Mouse (Mus musculus) CH12.LX (cell line): ENCODE measurements around the gene Lrrc1. TPM values are rescaled to one million over a fixed set of nuclear protein-coding genes. Genes with fewer than 3 reads are reported as not detected.

Experiments
- DNase-seq: peaks from one replicate; pipeline ENCODE4 v3.0.0-alpha.2; 2013; ENCODE audit errors: extremely low read depth
- H3K27ac ChIP-seq: 2 replicates; pipeline ENCODE4 v1.5.1; 2012; ENCODE audit warnings: low read depth, mild to moderate bottlenecking, control low read depth, moderate library complexity; ENCODE audit not compliant: insufficient read depth
- H3K27me3 ChIP-seq: replicated peaks from 2 replicates; pipeline ENCODE3; 2012; ENCODE audit warnings: inconsistent platforms
- H3K36me3 ChIP-seq, 2 experiments: replicated peaks in 1 of 2; 2 replicates each; pipeline versions ENCODE3 to v1.6.1; 2012; ENCODE audit warnings: inconsistent platforms in 1 of 2, low read length in 1 of 2, mild to moderate bottlenecking in 1 of 2, mixed read lengths in 1 of 2, moderate library complexity in 1 of 2; ENCODE audit not compliant: control insufficient read depth in 1 of 2, insufficient read depth in 1 of 2
- H3K4me1 ChIP-seq, 2 experiments: 2 replicates each; pipeline ENCODE4 v1.6.1; 2012; ENCODE audit warnings: inconsistent platforms in 1 of 2, moderate library complexity in 1 of 2; ENCODE audit not compliant: insufficient read depth in 2 of 2, control insufficient read depth in 1 of 2
- H3K4me2 ChIP-seq: 2 replicates; pipeline ENCODE4 v1.6.1; 2012; ENCODE audit warnings: low read depth, mild to moderate bottlenecking, control low read depth; ENCODE audit not compliant: poor library complexity, insufficient read depth, severe bottlenecking
- H3K4me3 ChIP-seq, 3 experiments: fragments of 150-350 bp in 1 of 3; sonication (generic) in 1 of 3; replicated peaks in 1 of 3; 2 replicates each; pipeline versions ENCODE3 to v1.5.1; 2011 to 2012; ENCODE audit warnings: low read depth in 2 of 3, low read length in 2 of 3, mild to moderate bottlenecking in 2 of 3, moderate library complexity in 2 of 3, control low read depth in 1 of 3, improper control_type of control experiment in 1 of 3, inconsistent platforms in 1 of 3, mixed read lengths in 1 of 3; ENCODE audit not compliant: poor library complexity in 1 of 3
- H3K79me2 ChIP-seq: replicated peaks from 2 replicates; pipeline ENCODE4 v1.6.1; 2012; ENCODE audit warnings: mild to moderate bottlenecking, moderate library complexity; ENCODE audit not compliant: control insufficient read depth, poor library complexity, insufficient read depth, severe bottlenecking; ENCODE audit errors: extremely low read depth
- H3K9ac ChIP-seq: 2 replicates; pipeline ENCODE4 v1.6.1; 2012; ENCODE audit warnings: low read depth, mild to moderate bottlenecking, control low read depth, moderate library complexity; ENCODE audit not compliant: insufficient read depth
- H3K9me3 ChIP-seq: replicated peaks from 2 replicates; pipeline ENCODE3; 2012; ENCODE audit warnings: low read length, inconsistent platforms, mixed read lengths
- BHLHE40 ChIP-seq: IDR thresholded peaks from 2 replicates; pipeline ENCODE4 v1.6.1; 2011; ENCODE audit warnings: mild to moderate bottlenecking, low read depth, low read length, improper control_type of control experiment
- CHD1 ChIP-seq: IDR thresholded peaks from 2 replicates; pipeline ENCODE4 v1.6.1; 2012; ENCODE audit warnings: low read depth, low read length, improper control_type of control experiment, inconsistent platforms
- E2F4 ChIP-seq: IDR thresholded peaks from 2 replicates; pipeline ENCODE4 v1.6.1; 2011; ENCODE audit warnings: low read depth, low read length, improper control_type of control experiment; ENCODE audit not compliant: insufficient replicate concordance
- GABPA ChIP-seq: IDR thresholded peaks from 2 replicates; pipeline ENCODE4 v1.6.1; 2012; ENCODE audit warnings: low read depth, low read length, improper control_type of control experiment, inconsistent platforms; ENCODE audit not compliant: insufficient replicate concordance
- IRF4 ChIP-seq: IDR thresholded peaks from 2 replicates; pipeline ENCODE4 v1.6.1; 2014; ENCODE audit warnings: low read depth, mild to moderate bottlenecking, inconsistent platforms, low read length, improper control_type of control experiment
- JUN ChIP-seq: IDR thresholded peaks from 2 replicates; pipeline ENCODE4 v1.6.1; 2011; ENCODE audit warnings: low read depth, mild to moderate bottlenecking, low read length, improper control_type of control experiment, moderate library complexity; ENCODE audit not compliant: insufficient read depth
- KAT2A ChIP-seq: IDR thresholded peaks from 2 replicates; pipeline ENCODE4 v1.6.1; 2012; ENCODE audit warnings: low read length, improper control_type of control experiment, inconsistent platforms; ENCODE audit not compliant: insufficient replicate concordance
- MAFK ChIP-seq: IDR thresholded peaks from 2 replicates; pipeline ENCODE4 v1.6.1; 2011; ENCODE audit warnings: low read length, improper control_type of control experiment; ENCODE audit not compliant: insufficient replicate concordance
- MAX ChIP-seq: IDR thresholded peaks from 2 replicates; pipeline ENCODE4 v1.6.1; 2011; ENCODE audit warnings: low read length, improper control_type of control experiment
- MAZ ChIP-seq: IDR thresholded peaks from 2 replicates; pipeline ENCODE4 v1.6.1; 2012; ENCODE audit warnings: low read depth, mild to moderate bottlenecking, inconsistent platforms, low read length, improper control_type of control experiment, moderate library complexity
- MEF2A ChIP-seq: IDR thresholded peaks from 2 replicates; pipeline ENCODE4 v1.6.1; 2014; ENCODE audit warnings: low read depth, mild to moderate bottlenecking, inconsistent platforms, low read length, improper control_type of control experiment, borderline replicate concordance
- MYC ChIP-seq: IDR thresholded peaks from 2 replicates; pipeline ENCODE4 v1.6.1; 2011; ENCODE audit warnings: low read depth, mild to moderate bottlenecking, improper control_type of control experiment, low read length
- PAX5 ChIP-seq: IDR thresholded peaks from 2 replicates; pipeline ENCODE4 v1.6.1; 2012; ENCODE audit warnings: low read length, inconsistent platforms, mixed read lengths
- POLR2A ChIP-seq: IDR thresholded peaks from 2 replicates; pipeline ENCODE4 v1.6.1; 2011; ENCODE audit warnings: low read depth, mild to moderate bottlenecking, improper control_type of control experiment, low read length
- POLR2AphosphoS2 ChIP-seq: IDR thresholded peaks from 2 replicates; pipeline ENCODE4 v1.6.1; 2011; ENCODE audit warnings: low read depth, low read length, improper control_type of control experiment
- SMC3 ChIP-seq: IDR thresholded peaks from 2 replicates; pipeline ENCODE4 v1.6.1; 2011; ENCODE audit warnings: low read depth, low read length, improper control_type of control experiment
- TBP ChIP-seq: conservative IDR thresholded peaks from 2 replicates; pipeline ENCODE4 v1.6.1; 2011; ENCODE audit warnings: low read depth, low read length, improper control_type of control experiment
- USF1 ChIP-seq: IDR thresholded peaks from 2 replicates; pipeline ENCODE4 v1.6.1; 2014; ENCODE audit warnings: low read depth, mild to moderate bottlenecking, inconsistent platforms, low read length, improper control_type of control experiment
- USF2 ChIP-seq: conservative IDR thresholded peaks from 2 replicates; pipeline ENCODE4 v1.6.1; 2011; ENCODE audit warnings: low read depth, low read length, improper control_type of control experiment
- ZNF384 ChIP-seq: IDR thresholded peaks from 2 replicates; pipeline ENCODE4 v1.6.1; 2012; ENCODE audit warnings: low read depth, low read length, improper control_type of control experiment, inconsistent platforms
- dilution Hi-C: fragments of 300-500 bp; cut with MboI; formaldehyde crosslinking; loops from 2 replicates; pipeline ENCODE4 v1.14.3; 2020; ENCODE audit warnings: low sequenced_read_pairs; ENCODE audit not compliant: extremely low pct_unique_long_range_greater_than_20kb, extremely low pct_ligation_motif_present
- in situ Hi-C: fragments of 300-500 bp; cut with MboI; formaldehyde crosslinking; loops from 3 replicates; pipeline ENCODE4 v1.14.3; 2019; ENCODE audit warnings: low sequenced_read_pairs, low pct_ligation_motif_present, low pct_unique_long_range_greater_than_20kb, mixed read lengths
- polyA plus RNA-seq: library from polyadenylated mRNA; unstranded; fragments of >175 nt; gene quantifications from 2 replicates; pipeline ENCODE4 v1.2.1, GENCODE M21; 2012; ENCODE audit warnings: low read depth; ENCODE audit not compliant: insufficient read length
- total RNA-seq, 2 experiments: library from RNA; depleted of rRNA; stranded (reverse); fragments of 300-350 nt in 1 of 2; fragments of >200 nt in 1 of 2; gene quantifications; 2 replicates each; pipeline ENCODE4 v1.2.3; 2012 to 2014

The Lrrc1 gene
- total and polyA plus RNA-seq, 3 experiments, result 15.4 to 15.8 (median 15.8) TPM

DNA sequence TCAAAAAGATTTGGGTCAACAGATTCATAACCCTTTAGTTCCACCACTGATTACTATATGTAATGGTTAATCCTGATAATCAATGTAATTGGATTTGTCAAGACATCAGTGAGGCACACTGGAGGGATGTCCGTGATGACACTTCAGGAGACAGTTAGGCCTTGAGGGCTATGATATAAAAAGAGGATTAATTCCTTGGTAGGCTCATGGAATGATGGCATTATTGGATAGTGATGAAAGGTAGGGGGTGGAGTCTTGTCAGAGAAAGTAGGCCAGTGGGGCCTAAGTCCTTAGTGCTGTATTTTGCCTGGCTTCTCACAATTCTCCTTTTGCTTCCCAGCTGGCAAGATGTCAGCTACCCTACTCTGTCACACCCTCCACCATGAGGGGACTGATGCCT lies 141.7 kb downstream of the Lrrc1 start:
- Histone ChIP-seq H3K27me3 (peaks cover 3% of the 10 kb centered on the region), H3K4me1 (peaks cover 0 to 36% of the 10 kb centered on the region in 2 experiments; a peak in 2 of 4 replicates), H3K4me2 (no peak overlapping the region), H3K9me3 (no peaks in the 10 kb centered on the region), H3K4me3 (no peak overlapping the region), H3K79me2 (no peaks in the 10 kb centered on the region), H3K27ac (no peak overlapping the region), H3K9ac (no peak overlapping the region), H3K36me3 (no peaks in the 10 kb centered on the region)
- dilution Hi-C loops (no loop called here), in situ Hi-C loops (loop anchor here (25.0 kb wide), 1 partner anchor 384 kb away; no protein-coding TSS in a partner anchor)
- no peak for DNase-seq
- no peak for TF ChIP-seq USF2
- no peak for TF ChIP-seq MEF2A
- no peak for TF ChIP-seq MAZ
- no peak for TF ChIP-seq KAT2A
- no peak for TF ChIP-seq JUN
- no peak for TF ChIP-seq BHLHE40
- no peak for TF ChIP-seq ZNF384
- TF ChIP-seq POLR2A, result no peak
- no peak for TF ChIP-seq POLR2AphosphoS2
- no peak for TF ChIP-seq SMC3
- TF ChIP-seq TBP, result no peak
- no peak for TF ChIP-seq MAFK
- no peak for TF ChIP-seq MYC
- TF ChIP-seq CHD1, result no peak
- TF ChIP-seq GABPA, result no peak
- no peak for TF ChIP-seq MAX
- TF ChIP-seq E2F4, result no peak
- TF ChIP-seq IRF4, result no peak

DNA sequence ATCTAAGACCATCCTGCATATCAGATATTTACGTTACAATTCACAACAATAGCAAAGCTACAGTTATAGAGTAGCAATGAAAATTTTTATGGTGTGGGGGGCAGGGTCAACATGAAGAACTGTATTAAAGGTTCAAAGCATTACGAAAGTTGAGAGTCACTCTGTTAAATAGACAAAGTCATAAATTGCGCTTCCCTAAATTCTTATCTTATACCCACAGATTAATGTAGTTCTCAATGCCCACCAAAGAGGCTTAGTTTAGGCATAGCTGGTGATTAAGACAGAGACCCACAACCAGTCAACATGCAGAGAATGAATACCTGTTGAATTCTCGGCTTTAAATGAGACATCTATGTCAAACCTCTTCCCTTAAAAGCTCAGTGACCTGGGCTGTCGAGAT lies 144.9 kb downstream of the Lrrc1 start:
- no peaks in the 10 kb centered on the region for H3K36me3 ChIP-seq

More for the DNA sequence above, 144.9 kb downstream of the Lrrc1 start:
- H3K9ac ChIP-seq, result no peak overlapping the region
- no peak for DNase-seq
- H3K4me3 ChIP-seq, result no peak overlapping the region
- no peak for TF ChIP-seq MYC
- no peak for TF ChIP-seq USF1
- no peak for TF ChIP-seq PAX5
- H3K4me2 ChIP-seq, result no peak overlapping the region
- no peaks in the 10 kb centered on the region for H3K79me2 ChIP-seq
- H3K27me3 ChIP-seq, result peaks cover 6% of the 10 kb centered on the region
- H3K9me3 ChIP-seq, result no peaks in the 10 kb centered on the region
- in situ Hi-C loops, result loop anchor here (25.0 kb wide), 3 partner anchors 388 to 1012 kb away; no protein-coding TSS in a partner anchor
- H3K27ac ChIP-seq, result no peak overlapping the region
- peaks cover 0 to 36% of the 10 kb centered on the region in 2 experiments; a peak in 2 of 4 replicates for H3K4me1 ChIP-seq
- dilution Hi-C loops, result no loop called here
